Mouse (Mus musculus) cerebellum, adult 11-12 months (tissue): Measurements from ENCODE around the gene Atp2b4.

Source experiments
- DNase-seq: peaks from one replicate; pipeline ENCODE4 v3.0.0; 2022

Gene Atp2b4

DNA sequence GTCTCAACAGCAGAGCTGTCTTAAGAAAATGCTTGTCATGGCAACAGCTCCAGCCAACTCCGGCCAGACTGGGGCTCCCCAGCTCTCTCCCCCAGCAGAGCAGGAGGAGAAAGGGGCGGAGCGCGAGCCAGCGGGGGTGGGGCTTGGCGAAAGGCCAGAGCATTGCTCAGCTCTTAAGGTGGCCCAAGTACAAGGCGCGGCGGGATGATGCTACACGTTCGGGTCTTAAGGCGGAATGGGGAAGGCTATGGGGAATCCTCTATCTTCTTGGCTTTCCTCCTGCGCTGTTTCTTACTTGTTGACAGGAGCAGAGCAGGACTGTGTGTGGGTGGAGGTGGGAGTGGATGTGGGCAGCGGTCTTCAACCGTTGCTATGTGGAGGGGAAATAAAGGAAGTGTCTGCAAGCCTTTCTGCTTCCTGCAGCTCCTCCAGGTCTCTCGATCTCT lies at the start of gene Atp2b4:
TSS of gene Atp2b4 (minus strand) at position 94 of the 446 bp plus-strand sequence.
- peak; percentile 95 for DNase-seq

DNA sequence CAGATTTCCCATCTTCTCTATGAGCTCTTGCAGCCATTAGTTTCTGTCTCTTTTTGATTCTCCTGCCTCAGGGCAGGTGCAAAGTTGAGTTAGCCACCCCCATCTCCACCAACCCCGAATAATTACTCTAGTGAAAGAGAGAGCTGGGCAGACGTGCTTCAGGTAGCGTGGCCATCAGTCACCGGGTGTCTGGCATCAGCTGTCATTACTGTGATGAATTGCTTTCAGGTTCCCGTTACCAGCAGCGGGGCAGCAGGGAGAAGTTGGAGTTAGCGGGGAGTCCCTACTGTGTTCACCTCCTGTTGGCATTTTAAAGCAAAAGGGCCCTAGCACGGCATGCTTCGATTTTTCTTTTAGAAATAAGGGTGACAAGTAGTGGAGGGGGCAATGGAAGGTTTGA lies 43.9 kb upstream of the Atp2b4 start:
- DNase-seq: no peak

DNA sequence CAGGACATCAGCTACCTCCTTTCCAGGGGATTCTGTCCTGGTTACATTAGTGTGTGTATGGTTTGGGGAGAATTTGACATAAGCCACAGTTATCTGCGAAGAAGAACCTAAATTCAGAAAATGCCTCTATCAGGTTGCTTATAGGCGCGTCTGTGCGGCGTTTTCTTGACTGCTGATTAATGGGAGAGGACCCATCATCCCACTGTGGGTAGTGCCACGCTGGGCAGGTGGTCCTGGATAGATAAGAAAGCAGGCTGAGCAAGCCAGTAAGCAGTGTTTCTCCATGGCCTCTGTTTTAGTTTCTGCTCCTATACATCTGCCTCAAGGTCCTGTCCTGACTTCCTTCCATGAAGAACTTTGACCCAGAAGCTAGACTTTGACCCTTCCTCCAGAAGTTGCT lies 43.1 kb upstream of the Atp2b4 start:
- no peak for DNase-seq

DNA sequence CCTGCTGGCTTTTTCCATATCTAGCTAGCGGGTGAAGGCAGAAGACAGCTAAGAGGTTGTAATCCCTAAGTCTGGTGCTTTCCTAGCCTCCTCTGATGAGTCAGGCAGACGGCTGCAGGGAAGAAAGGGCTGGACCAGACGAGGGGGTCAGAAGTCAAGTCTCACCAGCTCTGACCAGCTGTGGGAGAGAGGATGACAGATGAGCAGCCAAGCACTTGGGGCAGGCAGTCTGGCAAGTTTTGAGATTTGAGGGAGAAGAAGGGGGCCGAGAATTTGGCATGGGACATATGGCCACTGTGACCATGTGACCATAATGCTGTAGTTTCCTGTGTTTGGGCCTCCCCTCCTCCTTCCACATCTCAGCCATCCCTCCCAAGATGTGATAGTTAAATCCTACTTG lies 42.5 kb upstream of the Atp2b4 start:
- DNase-seq: no peak

DNA sequence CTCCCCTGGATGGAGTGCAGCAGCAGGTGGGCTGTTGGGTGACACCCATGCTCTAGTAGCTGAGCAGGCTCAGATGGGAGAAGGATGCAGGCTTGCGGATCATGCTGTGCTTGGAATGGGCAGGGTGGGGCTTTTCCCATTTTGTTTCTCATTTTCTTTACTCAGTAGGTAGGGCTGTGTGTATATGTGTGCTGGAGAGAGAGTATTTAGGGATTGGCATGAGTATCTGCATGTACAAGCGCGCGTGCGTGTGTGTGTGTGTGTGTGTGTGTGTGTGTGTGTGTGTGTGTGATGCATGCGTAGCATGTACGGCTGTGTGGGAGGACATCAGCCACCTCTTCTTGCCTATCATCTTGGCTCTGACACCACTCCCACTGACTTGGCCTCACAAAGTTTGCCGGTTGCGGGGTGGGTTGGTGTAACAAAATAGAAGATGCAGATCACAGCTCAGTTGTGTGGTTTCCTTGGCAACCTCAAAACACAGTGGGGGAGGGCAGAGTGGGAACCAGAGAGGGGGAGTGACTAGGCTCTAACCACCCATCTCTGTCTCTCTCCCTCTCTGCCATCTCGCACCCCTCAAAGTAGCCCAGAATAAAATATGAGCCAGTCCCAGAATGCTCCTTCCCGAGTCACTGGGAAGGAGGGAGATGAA lies 41.4 kb upstream of the Atp2b4 start:
- no peak for DNase-seq

DNA sequence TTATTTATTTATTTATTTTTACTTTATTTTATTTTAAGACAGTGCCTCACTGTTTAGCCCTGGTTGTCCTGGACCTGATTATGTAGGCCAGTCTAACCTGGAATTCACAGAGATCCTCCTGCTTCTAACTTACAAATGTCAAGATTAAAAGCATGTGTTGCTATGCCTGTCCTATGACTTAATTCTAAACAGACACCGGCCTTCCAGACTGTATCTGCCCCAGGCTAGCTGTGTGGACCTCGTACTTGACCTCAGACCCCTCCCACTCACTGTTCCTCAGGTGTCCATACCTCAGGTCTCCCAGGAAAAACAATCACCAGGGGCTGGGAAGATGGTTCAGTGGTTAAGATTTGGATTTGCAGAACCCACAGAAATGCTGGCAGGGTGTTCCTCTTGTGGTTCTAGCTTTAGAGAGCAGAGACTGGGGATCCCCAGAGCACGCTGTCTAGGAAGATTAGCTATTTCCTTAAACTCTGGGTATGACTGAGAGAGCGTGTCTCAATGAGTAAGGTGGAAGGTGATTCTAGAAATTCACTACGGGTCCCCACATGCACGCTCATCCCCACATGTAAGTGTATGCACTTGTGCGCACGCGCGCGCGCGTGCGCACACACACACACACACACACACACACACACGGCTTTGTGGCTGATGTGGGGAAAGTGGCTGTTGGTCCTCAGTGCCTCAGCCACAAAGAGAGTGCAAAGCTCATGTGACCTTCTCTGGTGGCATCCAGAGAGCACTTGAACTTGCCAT lies 40.5 kb upstream of the Atp2b4 start:
- no peak for DNase-seq

DNA sequence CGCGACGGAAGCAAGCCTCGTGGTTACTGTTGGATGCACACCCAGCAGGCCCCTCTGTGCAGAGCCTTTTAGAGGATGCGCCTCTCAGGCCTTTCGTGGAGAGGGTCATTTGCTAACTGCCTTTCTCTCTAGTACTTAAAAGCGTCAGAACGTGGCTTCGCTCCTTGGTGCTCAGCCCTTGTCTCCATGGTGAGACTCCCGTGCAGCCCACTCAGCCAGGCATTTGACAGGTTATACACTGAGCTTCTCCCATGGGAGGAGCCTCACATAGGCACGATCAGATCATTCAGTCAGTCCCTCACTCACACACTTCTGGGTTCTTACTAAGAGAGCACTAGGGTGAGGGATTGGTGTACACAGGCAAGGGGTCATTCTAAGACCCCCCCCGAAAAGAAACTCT lies 39.7 kb upstream of the Atp2b4 start:
- DNase-seq: no peak

DNA sequence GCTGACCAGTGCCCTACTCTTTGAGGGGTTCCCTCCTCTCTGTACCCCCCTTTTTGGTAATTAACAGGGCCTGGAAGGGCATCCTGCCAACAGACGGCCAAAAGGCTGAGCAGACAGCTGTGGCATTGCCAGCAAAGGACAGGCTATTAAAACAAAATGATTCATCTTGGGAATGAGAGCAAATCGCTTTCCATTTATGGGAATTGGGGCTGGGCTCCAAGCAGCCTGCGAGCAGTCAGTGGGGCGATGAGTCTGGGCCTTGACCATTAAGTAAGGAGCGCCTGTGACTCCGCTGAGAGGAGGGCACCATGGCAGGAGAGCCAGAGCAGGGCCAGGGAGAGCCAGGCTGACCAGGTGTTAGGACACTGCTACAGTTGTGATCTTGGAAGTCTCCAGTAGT lies 33.5 kb upstream of the Atp2b4 start:
- no peak for DNase-seq

DNA sequence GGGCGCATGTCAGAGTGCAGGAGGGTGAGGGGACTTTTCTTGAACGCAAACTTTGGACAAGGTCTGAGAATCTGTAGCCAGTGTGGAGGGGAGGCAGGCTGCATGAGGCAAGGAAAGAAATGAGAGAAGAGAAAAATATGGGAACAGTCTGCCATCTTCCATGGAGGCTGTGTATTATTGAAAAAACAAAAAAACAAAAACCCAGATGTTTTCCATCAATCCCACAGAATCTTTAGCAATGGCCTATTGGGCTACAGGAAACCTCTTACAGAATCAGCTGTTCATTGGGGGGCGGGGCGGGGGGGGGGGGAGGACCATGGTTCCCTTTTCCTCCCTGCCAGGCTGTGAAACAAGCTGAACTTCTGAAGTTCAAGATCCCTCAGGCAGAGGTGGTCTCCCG lies 31.9 kb upstream of the Atp2b4 start:
- DNase-seq: no peak

DNA sequence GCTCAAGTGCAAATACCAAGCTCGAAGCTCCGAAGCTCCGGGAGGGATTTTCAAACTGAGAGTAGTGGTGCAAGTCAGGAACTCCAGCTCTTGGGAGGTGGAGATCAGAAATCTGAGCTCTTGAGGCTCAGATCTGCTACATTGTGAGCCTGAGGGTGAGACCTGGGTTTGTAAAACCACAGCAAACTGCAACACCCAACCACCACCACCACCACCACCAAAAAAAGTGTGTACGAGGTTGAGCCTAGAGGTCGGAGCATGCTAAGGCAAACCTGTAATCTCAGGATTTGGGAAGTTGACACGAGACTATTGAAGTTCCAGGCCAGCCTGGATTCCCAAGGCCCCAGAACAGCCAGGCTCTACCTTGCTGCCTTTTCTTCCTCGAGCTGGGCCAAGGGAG lies 25.4 kb upstream of the Atp2b4 start:
- DNase-seq: no peak

DNA sequence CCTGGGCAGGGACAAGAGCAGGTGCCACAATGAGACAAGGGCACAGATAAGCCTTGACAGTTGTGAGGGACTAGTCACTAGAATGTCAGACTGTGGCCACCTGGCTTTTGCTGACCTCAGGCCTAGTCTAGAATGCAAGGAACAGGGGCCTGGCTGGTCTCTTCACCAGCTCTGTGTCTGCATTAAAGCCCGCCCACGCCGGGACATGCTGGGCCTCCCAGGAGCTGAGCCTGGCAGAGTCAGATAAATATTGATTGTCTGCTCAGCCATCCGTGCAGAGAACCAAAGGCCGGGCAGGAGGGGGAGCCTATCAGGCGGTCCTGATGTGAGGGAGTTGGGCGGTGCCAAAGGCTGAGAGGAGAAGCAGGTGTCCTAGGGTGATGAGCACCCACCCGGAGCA lies 24.7 kb upstream of the Atp2b4 start:
- peak; percentile 11 for DNase-seq

DNA sequence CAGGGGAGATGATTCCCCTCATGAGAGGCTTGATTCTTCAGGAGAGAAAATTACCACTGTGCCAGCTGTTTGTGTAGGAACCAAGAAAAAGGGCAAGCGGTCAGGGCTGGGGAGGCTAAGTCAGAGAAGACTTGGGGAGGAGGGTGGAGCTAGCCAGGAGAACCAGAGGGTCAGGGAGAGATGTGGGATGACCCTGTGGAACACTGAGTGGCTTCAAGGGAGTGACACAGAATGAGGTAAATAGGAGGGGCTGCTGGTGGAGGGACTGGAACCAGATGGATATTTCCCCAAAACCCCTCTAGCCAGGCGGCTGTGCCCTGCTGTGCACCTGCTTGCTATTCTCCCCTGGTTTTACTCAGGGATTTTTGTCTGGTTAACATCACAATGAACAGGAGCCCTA lies 24.3 kb upstream of the Atp2b4 start:
- DNase-seq: no peak

DNA sequence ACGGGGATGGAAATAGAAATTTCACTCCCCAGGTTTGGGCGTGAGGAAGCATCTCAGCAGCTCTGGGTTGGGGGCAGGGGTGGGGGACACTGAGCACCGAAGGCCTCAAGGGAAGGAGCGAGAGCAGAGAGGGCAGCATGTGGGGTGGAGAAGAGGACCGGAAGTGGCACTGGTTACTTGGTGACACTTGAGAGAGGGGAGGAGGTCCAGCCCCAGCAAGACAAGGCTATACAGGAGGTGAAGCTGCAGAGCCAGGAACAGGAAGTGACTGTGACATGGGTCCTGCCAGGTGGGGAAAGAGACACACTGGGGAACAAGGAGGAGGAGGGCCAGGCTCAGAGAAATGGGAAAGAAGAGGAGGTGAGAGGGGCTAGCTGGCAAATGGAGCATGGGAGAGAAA lies 20.3 kb upstream of the Atp2b4 start:
- DNase-seq: no peak

DNA sequence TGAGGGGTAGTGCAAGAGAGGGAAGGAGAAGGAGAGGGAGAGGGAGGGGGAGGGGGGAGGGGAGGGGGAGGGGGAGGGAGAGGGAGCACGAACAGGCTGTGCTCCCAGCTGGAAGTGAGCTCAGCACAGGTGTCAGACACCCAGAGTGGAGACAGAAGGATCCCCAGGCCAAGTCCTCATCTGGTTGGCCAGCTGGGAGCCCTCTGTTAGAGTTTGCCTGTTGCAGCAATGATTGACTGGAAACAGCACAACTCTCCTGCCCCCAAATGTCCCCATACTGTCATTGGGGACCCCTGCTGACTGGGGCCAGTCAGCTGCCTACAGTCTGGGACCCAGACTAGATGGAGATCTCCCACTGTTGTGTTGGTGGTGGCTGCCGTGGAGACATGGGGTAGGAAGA lies 19.3 kb upstream of the Atp2b4 start:
- no peak for DNase-seq

DNA sequence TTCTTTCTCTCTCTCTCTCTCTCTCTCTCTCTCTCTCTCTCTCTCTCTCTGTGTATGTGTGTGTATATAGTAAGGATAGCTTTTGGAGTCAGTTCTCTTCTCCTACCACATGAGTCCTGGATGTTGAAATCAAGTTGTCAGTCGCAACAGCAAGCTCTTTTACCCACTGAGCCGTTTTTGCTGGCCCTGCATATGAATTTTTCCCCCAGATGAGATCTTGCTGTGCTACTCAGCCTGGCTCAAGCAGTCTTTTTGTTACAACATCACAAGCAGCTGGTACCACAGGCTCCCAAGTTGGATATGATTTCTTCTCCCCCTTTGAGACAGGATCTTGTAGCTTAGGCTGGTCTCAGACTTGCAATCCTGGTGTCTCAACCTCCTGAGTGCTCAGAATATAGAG lies 17.7 kb upstream of the Atp2b4 start:
- DNase-seq: no peak

DNA sequence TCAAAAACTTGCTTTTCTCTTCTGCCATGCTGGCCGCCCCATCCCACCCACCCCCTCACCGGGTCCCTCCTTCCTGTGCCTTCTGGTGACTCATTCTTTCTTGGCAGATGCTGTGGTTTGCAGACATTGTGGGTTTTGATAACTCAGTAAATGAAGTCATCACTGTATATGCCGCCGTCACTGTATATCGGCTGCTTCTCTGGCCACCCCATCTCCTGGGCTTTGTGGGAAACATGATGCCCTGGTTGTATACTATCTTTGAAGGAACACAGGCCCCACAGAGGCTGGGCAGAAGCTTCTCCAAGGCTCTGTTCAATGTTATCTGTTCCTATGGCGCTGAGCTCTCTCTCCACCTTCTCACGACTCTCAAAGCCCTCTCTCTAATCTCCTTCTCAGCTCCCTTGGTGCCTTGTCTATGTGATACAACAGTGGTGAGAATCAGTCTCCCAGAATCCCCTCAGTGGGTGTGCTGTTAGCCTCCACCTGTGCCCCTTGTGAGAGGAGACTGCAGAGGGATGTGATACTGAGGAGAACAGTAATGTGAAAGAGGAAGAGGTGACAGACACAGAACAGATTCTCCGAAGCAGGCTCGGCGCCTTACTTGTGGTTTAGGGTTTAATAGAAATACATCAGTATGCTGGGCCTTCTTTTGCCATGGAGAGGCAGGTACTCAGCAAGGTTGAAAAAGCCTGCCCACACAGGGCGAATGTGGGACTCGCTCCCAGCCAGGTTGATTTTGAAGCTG lies 15.1 kb upstream of the Atp2b4 start:
- DNase-seq: no peak

DNA sequence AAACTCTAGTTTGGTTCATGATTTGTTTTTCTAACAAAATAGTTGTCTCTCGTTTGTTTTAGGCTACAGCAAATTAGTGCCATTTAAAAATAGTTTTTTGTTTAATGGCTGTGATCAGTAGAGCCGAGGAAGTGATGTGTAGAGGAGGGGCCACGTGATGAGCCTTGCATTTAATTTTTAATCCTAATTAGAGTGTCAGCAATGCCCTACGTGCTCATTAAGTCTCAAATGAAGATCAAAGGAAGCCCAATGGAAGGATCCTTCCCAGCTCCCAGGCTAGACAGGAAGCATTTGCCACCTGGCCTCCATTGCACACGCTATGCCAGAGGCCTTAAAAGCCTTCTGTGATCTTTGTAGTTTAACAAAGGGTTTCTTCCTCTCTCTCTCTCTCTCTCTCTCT lies 8.5 kb upstream of the Atp2b4 start:
- no peak for DNase-seq

DNA sequence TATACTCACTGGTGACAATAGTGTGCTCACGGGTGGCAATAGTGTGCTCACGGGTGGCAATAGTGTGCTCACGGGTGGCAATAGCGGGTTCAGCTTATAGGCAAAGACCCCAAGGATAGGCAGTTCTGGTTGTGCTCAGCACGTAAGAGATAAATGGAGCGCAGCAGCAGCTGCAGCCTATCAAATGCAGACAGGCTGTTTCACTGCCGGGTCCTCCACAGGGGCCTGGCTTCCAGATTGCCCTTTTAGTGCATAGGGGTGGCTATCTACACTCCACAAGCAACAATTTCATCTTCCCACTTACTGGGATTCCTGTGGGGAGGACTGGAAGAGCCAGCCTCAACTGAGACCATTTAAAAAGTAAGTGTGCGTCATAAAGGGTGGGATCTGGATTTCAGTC lies 7.2 kb upstream of the Atp2b4 start:
- no peak for DNase-seq

DNA sequence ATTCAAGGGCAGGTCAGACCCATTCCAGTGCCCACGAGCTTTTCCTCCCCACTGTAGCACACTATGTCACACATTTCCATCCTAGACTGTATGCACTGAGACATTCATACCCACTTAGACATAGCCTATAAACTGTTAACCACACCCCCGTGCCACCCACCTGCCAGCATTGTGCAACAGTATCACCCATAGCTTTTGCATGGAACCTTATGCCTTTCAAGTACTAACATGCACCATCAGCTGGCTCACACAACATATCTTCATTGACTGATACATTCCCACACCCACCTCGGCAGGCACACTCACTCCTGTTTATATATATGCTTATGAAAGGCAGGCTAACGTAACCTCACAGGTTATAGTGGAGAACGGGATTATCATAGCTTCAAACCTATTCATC lies 902 bp upstream of the Atp2b4 start:
- DNase-seq: no peak

DNA sequence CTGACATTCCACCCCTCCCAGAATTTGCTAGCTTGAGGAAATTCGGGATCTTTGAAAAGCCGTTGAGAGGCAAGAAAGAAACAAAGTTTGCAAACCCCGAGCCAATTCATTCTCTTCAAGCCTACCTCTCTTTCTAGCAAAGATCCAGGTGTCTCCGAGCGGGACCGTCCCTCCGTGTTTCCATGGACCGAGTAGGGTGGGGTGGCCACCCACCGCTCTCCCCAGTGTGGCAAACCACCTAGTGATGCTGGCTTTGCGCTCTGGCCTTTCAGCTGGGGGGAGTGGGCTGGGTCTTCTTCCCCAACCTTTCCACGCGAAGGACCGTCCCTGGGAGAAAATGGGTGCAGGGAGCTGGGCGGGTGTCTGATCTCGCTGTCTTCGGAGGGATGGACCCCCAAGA lies 329 bp downstream of the Atp2b4 start:
- no peak for DNase-seq

DNA sequence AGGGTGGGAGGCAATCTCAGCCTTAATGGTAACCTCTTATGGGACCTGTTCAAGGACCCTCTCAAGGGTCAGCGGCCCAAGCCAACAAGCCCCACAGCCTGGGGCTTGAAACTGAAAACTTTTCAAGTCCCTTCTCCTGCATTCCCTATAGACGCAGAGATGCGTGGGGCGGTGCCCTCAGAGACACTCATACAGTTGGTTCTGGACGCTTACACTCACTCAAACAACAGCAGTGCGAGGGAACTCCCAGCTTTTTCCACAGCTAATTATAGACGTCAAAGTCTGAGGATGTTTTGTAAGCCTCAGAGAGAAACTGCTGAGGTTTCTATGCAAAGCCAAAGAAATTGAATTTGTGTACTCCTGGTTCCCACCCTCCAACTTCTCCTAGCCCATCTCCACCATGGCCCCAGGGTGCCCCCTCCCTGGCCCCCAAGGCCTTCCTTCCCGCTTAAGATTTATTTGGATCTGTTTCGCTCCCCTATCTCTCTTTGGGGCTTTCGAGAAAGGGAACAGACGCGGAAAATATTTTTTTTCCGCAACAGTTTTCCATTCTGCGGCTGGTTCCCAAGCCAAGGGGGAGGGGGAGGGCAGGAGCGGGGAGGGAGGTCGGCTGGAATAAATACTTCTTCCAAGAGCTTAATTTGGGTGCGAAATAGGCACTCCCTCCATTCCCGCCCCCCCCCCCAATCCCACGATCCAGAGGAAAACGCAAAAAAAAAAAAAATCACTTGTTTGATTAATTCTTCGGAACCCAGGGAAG lies 975 bp downstream of the Atp2b4 start:
- DNase-seq: no peak

DNA sequence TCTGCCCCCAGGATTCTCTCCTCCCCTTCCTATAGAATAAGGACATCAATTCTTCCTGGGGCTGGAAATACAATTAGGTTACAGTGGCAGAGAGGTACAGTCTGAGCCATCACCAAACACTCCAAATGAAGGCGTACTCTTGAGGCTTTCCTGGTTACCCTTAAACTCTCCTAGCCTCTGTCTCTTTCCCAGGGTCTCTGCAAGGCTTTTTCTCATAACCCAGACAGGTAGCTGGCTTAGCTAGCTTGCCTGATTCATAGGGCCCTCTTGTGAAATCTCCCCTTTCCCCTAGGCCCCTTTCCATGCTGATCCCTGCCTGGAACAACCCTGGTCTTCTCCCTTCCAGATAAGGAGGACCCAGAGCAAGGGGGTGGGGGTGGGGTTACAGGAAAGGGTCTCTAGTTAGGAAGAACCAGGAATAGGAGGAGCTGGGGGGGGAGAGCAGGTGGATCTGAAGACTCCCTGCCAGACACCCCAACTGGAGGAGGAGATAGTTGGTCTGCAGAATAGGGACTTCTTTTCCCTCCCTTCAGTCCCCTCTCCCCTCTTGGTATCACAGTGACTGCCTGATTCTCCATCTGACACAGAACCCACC lies 1.9 kb downstream of the Atp2b4 start:
- no peak for DNase-seq
